Mouse (Mus musculus): ENCODE data around the gene 2410004B18Rik. TPM values are rescaled to one million over a fixed set of nuclear protein-coding genes. Genes with fewer than 3 reads are reported as not detected.

Gene 2410004B18Rik
- polyA plus RNA-seq, 2 experiments: 31.2 to 47.8 TPM

GRCm38 (mm10) chr3:145929525-145930400 is 8.1 kb upstream of the 2410004B18Rik start:
- no peak overlapping the region for H3K4me2 ChIP-seq (replicated peaks; ENCODE audit: low read depth, low read length, severe bottlenecking)
- peaks cover 36% of the 10 kb centered on the region for H3K36me3 ChIP-seq (ENCODE audit: control insufficient read depth, insufficient read depth, low read length)
- H3K9ac ChIP-seq (ENCODE audit: low read depth, low read length, severe bottlenecking): no peak overlapping the region
- ATAC-seq (ENCODE audit: low FRiP score, low read depth) (no peak), DNase-seq (ENCODE audit: low spot score) (no peak)
- no peaks in the 10 kb centered on the region for H3K9me3 ChIP-seq (ENCODE audit: control insufficient read depth, low read length)
- no peak overlapping the region for H3K4me3 ChIP-seq (replicated peaks; ENCODE audit: low read length)
- no peak for TF ChIP-seq POLR2A (IDR thresholded peaks at IDR 0.05; ENCODE audit: borderline replicate concordance, extremely low read depth, insufficient read depth, insufficient read length)
- peaks cover 12% of the 10 kb centered on the region for H3K4me1 ChIP-seq (ENCODE audit: control insufficient read depth, insufficient read depth, low read length)
- H3K27me3 ChIP-seq (ENCODE audit: control insufficient read depth, insufficient read depth, low read length): no peaks in the 10 kb centered on the region
- 35% methylated on average over 7 of the region's 7 CpGs for WGBS
- H3K27ac ChIP-seq (replicated peaks; ENCODE audit: low read depth, low read length): no peak overlapping the region

- no peak overlapping the region for H3K27ac ChIP-seq (replicated peaks; ENCODE audit: low read depth, low read length)
- DNase-seq (ENCODE audit: low spot score): no peak
- no peak for TF ChIP-seq POLR2A (IDR thresholded peaks at IDR 0.05; ENCODE audit: borderline replicate concordance, extremely low read depth, insufficient read depth, insufficient read length)
- H3K9ac ChIP-seq (ENCODE audit: low read depth, low read length, severe bottlenecking): no peak overlapping the region
- H3K4me3 ChIP-seq (replicated peaks; ENCODE audit: low read length): no peak overlapping the region
- H3K9me3 ChIP-seq (ENCODE audit: control insufficient read depth, low read length): no peaks in the 10 kb centered on the region
- WGBS: 80% methylated on average over 9 of the region's 9 CpGs
- no peak overlapping the region for H3K4me2 ChIP-seq (replicated peaks; ENCODE audit: low read depth, low read length, severe bottlenecking)
- H3K4me1 ChIP-seq (ENCODE audit: control insufficient read depth, insufficient read depth, low read length): peaks cover 3% of the 10 kb centered on the region; the same call in 1 of the 2 replicates
- peaks cover 30% of the 10 kb centered on the region for H3K36me3 ChIP-seq (ENCODE audit: control insufficient read depth, insufficient read depth, low read length)
- H3K27me3 ChIP-seq (ENCODE audit: control insufficient read depth, insufficient read depth, low read length): no peaks in the 10 kb centered on the region
- no peak for ATAC-seq (ENCODE audit: low FRiP score, low read depth)
These were observed 4.0 kb upstream of the 2410004B18Rik start for GRCm38 (mm10) chr3:145933845-145934244.

- Histone ChIP-seq H3K36me3 (ENCODE audit: control insufficient read depth, insufficient read depth, low read length) (peaks cover 35% of the 10 kb centered on the region), H3K9ac (ENCODE audit: low read depth, low read length, severe bottlenecking) (peak overlapping the region; percentile 88), H3K4me1 (ENCODE audit: control insufficient read depth, insufficient read depth, low read length) (peaks cover 11% of the 10 kb centered on the region), H3K27me3 (ENCODE audit: control insufficient read depth, insufficient read depth, low read length) (no peaks in the 10 kb centered on the region), H3K27ac (replicated peaks; ENCODE audit: low read depth, low read length) (no peak overlapping the region), H3K4me2 (replicated peaks; ENCODE audit: low read depth, low read length, severe bottlenecking) (peak overlapping the region; percentile 61), H3K9me3 (ENCODE audit: control insufficient read depth, low read length) (no peaks in the 10 kb centered on the region), H3K4me3 (replicated peaks; ENCODE audit: low read length) (peak overlapping the region; percentile 92)
- DNase-seq (ENCODE audit: low spot score): no peak
- peak; percentile 18; the same call in 1 of the 2 replicates for ATAC-seq (ENCODE audit: low FRiP score, low read depth)
- WGBS: 24% methylated on average over 40 of the region's 50 CpGs
- TF ChIP-seq POLR2A (IDR thresholded peaks at IDR 0.05; ENCODE audit: borderline replicate concordance, extremely low read depth, insufficient read depth, insufficient read length): no peak
These were observed 863 bp downstream of the 2410004B18Rik start for GRCm38 (mm10) chr3:145938405-145939349.

GRCm38 (mm10) chr3:145939402-145939801 is 1.6 kb downstream of the 2410004B18Rik start:
- peak overlapping the region; percentile 92; the same call in 1 of the 2 replicates for H3K4me3 ChIP-seq (replicated peaks; ENCODE audit: low read length)
- no peak for TF ChIP-seq POLR2A (IDR thresholded peaks at IDR 0.05; ENCODE audit: borderline replicate concordance, extremely low read depth, insufficient read depth, insufficient read length)
- ATAC-seq (ENCODE audit: low FRiP score, low read depth) (no peak), DNase-seq (ENCODE audit: low spot score) (no peak)
- no peaks in the 10 kb centered on the region for H3K27me3 ChIP-seq (ENCODE audit: control insufficient read depth, insufficient read depth, low read length)
- H3K9ac ChIP-seq (ENCODE audit: low read depth, low read length, severe bottlenecking): no peak overlapping the region
- no peaks in the 10 kb centered on the region for H3K9me3 ChIP-seq (ENCODE audit: control insufficient read depth, low read length)
- peaks cover 11% of the 10 kb centered on the region for H3K4me1 ChIP-seq (ENCODE audit: control insufficient read depth, insufficient read depth, low read length)
- H3K4me2 ChIP-seq (replicated peaks; ENCODE audit: low read depth, low read length, severe bottlenecking): peak overlapping the region; percentile 61
- H3K36me3 ChIP-seq (ENCODE audit: control insufficient read depth, insufficient read depth, low read length): peaks cover 39% of the 10 kb centered on the region
- H3K27ac ChIP-seq (replicated peaks; ENCODE audit: low read depth, low read length): no peak overlapping the region
- WGBS: 85% methylated on average over 12 of the region's 12 CpGs

GRCm38 (mm10) chr3:145939971-145940370 is 2.2 kb downstream of the 2410004B18Rik start:
- no peak overlapping the region for H3K4me2 ChIP-seq (replicated peaks; ENCODE audit: low read depth, low read length, severe bottlenecking)
- H3K27me3 ChIP-seq (ENCODE audit: control insufficient read depth, insufficient read depth, low read length): no peaks in the 10 kb centered on the region
- H3K27ac ChIP-seq (replicated peaks; ENCODE audit: low read depth, low read length): no peak overlapping the region
- 88% methylated on average over 4 of the region's 4 CpGs for WGBS
- H3K36me3 ChIP-seq (ENCODE audit: control insufficient read depth, insufficient read depth, low read length): peaks cover 45% of the 10 kb centered on the region
- no peak for ATAC-seq (ENCODE audit: low FRiP score, low read depth)
- H3K9ac ChIP-seq (ENCODE audit: low read depth, low read length, severe bottlenecking): no peak overlapping the region
- H3K9me3 ChIP-seq (ENCODE audit: control insufficient read depth, low read length): no peaks in the 10 kb centered on the region
- no peak for DNase-seq (ENCODE audit: low spot score)
- H3K4me3 ChIP-seq (replicated peaks; ENCODE audit: low read length): no peak overlapping the region
- peaks cover 11% of the 10 kb centered on the region for H3K4me1 ChIP-seq (ENCODE audit: control insufficient read depth, insufficient read depth, low read length)
- TF ChIP-seq POLR2A (IDR thresholded peaks at IDR 0.05; ENCODE audit: borderline replicate concordance, extremely low read depth, insufficient read depth, insufficient read length): no peak
